Mouse (Mus musculus): ENCODE measurements at regions not wholly inside any gene's neighbourhood (a gene's known extent, or its start where the extent isn't known, plus 50 kb on each side); places are given as distances from the start of the nearest gene placed in this dataset.
"Not testable (repeated sequence)": the region's sequence is repeated elsewhere in the genome, so short reads cannot be mapped to it uniquely, and the experiment has no call there.

DNA sequence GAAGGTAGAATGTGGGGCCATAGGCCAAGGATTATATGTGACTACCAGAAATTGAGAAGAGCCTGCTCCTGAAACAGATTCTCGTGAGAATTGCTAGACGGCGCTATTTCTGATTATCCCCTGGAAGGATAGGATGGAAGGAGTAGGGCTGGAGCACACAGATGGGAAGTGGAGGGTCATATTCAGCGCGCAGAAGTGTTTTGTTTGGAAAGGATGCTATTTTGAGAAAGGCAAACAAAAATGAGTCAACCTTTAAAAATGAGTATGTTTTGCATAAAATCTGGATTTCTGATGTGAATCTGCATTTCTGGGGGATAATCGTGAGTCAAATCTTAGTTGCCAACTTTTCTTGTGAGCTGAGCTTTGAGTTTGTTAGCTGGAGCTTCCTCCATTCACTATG, 58.1 kb upstream of the Fshb start:
- no peaks in the 10 kb centered on the region for H3K27me3 ChIP-seq (ENCODE audit: control insufficient read depth, insufficient read depth, low read depth, low read length)
- ATAC-seq: no peak
- WGBS: 93% methylated on average over 6 of the region's 6 CpGs

GRCm38 (mm10) chr2:107118711-107119474, 59.4 kb upstream of the Fshb start:
- no peak overlapping the region for H3K9ac ChIP-seq (ENCODE audit: low read depth, low read length)
- no peak for ATAC-seq
- H3K4me3 ChIP-seq (ENCODE audit: low read depth, low read length): no peak overlapping the region
- H3K27me3 ChIP-seq (ENCODE audit: control insufficient read depth, insufficient read depth, low read depth, low read length): no peaks in the 10 kb centered on the region
- 88% methylated on average over 9 of the region's 9 CpGs for WGBS
- no peak overlapping the region for H3K27ac ChIP-seq (ENCODE audit: low read length)
- no peaks in the 10 kb centered on the region for H3K4me1 ChIP-seq (ENCODE audit: control insufficient read depth, insufficient read depth, low read length)
- H3K4me2 ChIP-seq (ENCODE audit: low read length): no peak overlapping the region
- no peaks in the 10 kb centered on the region for H3K36me3 ChIP-seq (ENCODE audit: control insufficient read depth, insufficient read depth, low read length)
- no peaks in the 10 kb centered on the region for H3K9me3 ChIP-seq (replicated peaks; ENCODE audit: control insufficient read depth, low read length, poor library complexity, severe bottlenecking)

More for the DNA sequence above, 58.1 kb upstream of the Fshb start:
- Histone ChIP-seq H3K4me1 (ENCODE audit: control insufficient read depth, insufficient read depth, low read length) (no peaks in the 10 kb centered on the region), H3K27ac (ENCODE audit: low read length) (no peak overlapping the region), H3K9ac (ENCODE audit: low read depth, low read length) (no peak overlapping the region), H3K4me3 (ENCODE audit: low read depth, low read length) (no peak overlapping the region), H3K4me2 (ENCODE audit: low read length) (no peak overlapping the region), H3K36me3 (ENCODE audit: control insufficient read depth, insufficient read depth, low read length) (no peaks in the 10 kb centered on the region), H3K9me3 (replicated peaks; ENCODE audit: control insufficient read depth, low read length, poor library complexity, severe bottlenecking) (no peaks in the 10 kb centered on the region)

DNA sequence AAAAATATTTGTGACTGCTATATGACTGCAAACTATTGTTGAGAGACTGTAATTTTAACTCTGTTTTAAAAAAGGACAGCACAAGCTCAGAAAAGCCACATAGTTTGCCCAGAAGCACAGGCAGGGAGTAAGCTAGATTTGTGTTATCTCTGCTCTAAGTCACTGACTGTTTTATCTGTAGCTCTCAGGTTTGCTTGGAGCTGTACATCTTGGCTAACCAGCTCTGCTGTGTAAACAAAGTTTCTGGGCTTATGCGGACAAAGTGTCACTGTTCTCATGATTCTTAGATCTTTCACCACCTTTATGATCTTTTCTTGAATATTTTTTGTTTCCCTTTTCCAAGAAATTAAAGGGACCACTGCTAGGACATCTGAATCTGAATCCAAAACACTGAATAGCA, 60.2 kb upstream of the Fshb start:
- Histone ChIP-seq H3K27me3 (ENCODE audit: control insufficient read depth, insufficient read depth, low read depth, low read length) (no peaks in the 10 kb centered on the region), H3K9me3 (replicated peaks; ENCODE audit: control insufficient read depth, low read length, poor library complexity, severe bottlenecking) (no peaks in the 10 kb centered on the region), H3K27ac (ENCODE audit: low read length) (no peak overlapping the region), H3K4me1 (ENCODE audit: control insufficient read depth, insufficient read depth, low read length) (no peaks in the 10 kb centered on the region), H3K4me3 (ENCODE audit: low read depth, low read length) (no peak overlapping the region), H3K4me2 (ENCODE audit: low read length) (no peak overlapping the region), H3K9ac (ENCODE audit: low read depth, low read length) (no peak overlapping the region), H3K36me3 (ENCODE audit: control insufficient read depth, insufficient read depth, low read length) (no peaks in the 10 kb centered on the region)
- ATAC-seq: no peak
- WGBS: 92% methylated on average over 1 of the region's 1 CpGs

DNA sequence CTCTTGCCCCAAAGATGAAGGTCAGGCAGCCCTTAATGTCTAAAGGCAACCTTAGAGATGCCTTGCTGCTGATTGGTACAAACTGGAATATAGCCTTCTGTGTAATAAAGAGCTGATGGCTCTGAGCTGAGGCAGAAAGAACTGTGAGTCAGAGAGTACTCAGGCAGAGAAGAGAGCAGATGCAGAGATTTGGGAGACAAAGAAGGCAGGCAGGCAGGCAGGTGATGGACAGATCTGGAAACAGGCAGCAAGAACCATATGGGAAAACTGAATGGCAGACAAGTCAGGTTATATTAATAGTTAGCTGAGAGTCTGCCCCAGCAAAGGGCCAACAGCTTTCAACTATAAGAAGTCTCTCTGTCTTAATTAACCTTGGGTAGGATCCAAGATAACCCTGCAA, 73.7 kb upstream of the Fshb start:
- ATAC-seq: no peak
- no peaks in the 10 kb centered on the region for H3K9me3 ChIP-seq (replicated peaks; ENCODE audit: control insufficient read depth, low read length, poor library complexity, severe bottlenecking)
- H3K36me3 ChIP-seq (ENCODE audit: control insufficient read depth, insufficient read depth, low read length): no peaks in the 10 kb centered on the region

GRCm38 (mm10) chr2:107149317-107149716, 89.9 kb upstream of the Fshb start:
- WGBS: 92% methylated on average over 2 of the region's 2 CpGs
- H3K27ac ChIP-seq (ENCODE audit: low read length): no peak overlapping the region
- H3K4me2 ChIP-seq (ENCODE audit: low read length): no peak overlapping the region
- no peaks in the 10 kb centered on the region for H3K4me1 ChIP-seq (ENCODE audit: control insufficient read depth, insufficient read depth, low read length)
- H3K9ac ChIP-seq (ENCODE audit: low read depth, low read length): no peak overlapping the region
- no peak for ATAC-seq
- no peaks in the 10 kb centered on the region for H3K27me3 ChIP-seq (ENCODE audit: control insufficient read depth, insufficient read depth, low read depth, low read length)
- no peaks in the 10 kb centered on the region for H3K9me3 ChIP-seq (replicated peaks; ENCODE audit: control insufficient read depth, low read length, poor library complexity, severe bottlenecking)
- H3K36me3 ChIP-seq (ENCODE audit: control insufficient read depth, insufficient read depth, low read length): no peaks in the 10 kb centered on the region
- no peak overlapping the region for H3K4me3 ChIP-seq (ENCODE audit: low read depth, low read length)

More for the DNA sequence above, 73.7 kb upstream of the Fshb start:
- Histone ChIP-seq H3K27me3 (ENCODE audit: control insufficient read depth, insufficient read depth, low read depth, low read length) (no peaks in the 10 kb centered on the region), H3K4me2 (ENCODE audit: low read length) (no peak overlapping the region), H3K4me1 (ENCODE audit: control insufficient read depth, insufficient read depth, low read length) (no peaks in the 10 kb centered on the region), H3K27ac (ENCODE audit: low read length) (no peak overlapping the region), H3K4me3 (ENCODE audit: low read depth, low read length) (no peak overlapping the region), H3K9ac (ENCODE audit: low read depth, low read length) (no peak overlapping the region)

DNA sequence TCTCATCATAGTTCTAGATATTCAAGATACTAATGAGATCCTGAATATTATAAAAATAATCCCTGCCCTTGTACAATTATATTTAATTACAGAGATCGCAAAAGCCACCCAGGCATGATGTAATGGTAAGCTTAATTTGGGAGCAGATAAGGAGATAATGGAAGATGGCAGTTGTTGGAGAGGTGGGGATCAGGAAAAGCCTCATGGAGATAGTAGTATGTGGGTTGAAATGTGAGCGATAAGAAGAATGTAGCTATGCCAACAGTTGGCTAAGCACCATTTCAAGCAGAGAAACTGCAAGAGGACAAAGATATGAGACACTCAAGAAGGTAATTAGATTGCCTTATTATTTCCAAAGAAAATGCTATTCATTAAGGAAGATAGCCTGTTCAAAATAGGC, 90.4 kb upstream of the Fshb start:
- WGBS: 90% methylated on average over 2 of the region's 2 CpGs
- no peaks in the 10 kb centered on the region for H3K9me3 ChIP-seq (replicated peaks; ENCODE audit: control insufficient read depth, low read length, poor library complexity, severe bottlenecking)
- no peaks in the 10 kb centered on the region for H3K36me3 ChIP-seq (ENCODE audit: control insufficient read depth, insufficient read depth, low read length)
- H3K27ac ChIP-seq (ENCODE audit: low read length): no peak overlapping the region
- ATAC-seq: no peak
- no peak overlapping the region for H3K4me2 ChIP-seq (ENCODE audit: low read length)
- no peaks in the 10 kb centered on the region for H3K27me3 ChIP-seq (ENCODE audit: control insufficient read depth, insufficient read depth, low read depth, low read length)
- no peak overlapping the region for H3K9ac ChIP-seq (ENCODE audit: low read depth, low read length)
- H3K4me1 ChIP-seq (ENCODE audit: control insufficient read depth, insufficient read depth, low read length): no peaks in the 10 kb centered on the region
- no peak overlapping the region for H3K4me3 ChIP-seq (ENCODE audit: low read depth, low read length)

DNA sequence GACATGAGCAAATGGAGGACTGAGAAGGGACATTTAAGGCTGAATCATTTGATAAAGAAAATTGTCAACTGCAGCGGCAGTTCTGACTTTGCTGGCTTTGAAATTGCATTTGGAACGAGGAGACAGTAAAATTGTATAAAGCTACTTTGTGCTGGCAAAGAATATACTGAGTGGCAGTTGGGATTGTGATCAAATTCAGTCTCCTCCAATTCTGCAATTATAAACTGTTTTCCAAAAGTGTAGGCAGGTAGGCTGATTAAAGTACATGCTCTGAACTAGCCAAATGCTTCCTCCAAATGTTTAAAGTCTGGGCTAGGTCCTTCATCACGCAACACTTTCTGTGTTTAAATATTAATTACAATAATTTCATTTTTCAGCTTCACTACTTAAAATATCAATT, 90.9 kb upstream of the Fshb start:
- Histone ChIP-seq H3K9me3 (replicated peaks; ENCODE audit: control insufficient read depth, low read length, poor library complexity, severe bottlenecking) (no peaks in the 10 kb centered on the region), H3K9ac (ENCODE audit: low read depth, low read length) (no peak overlapping the region), H3K27ac (ENCODE audit: low read length) (no peak overlapping the region), H3K36me3 (ENCODE audit: control insufficient read depth, insufficient read depth, low read length) (no peaks in the 10 kb centered on the region), H3K4me2 (ENCODE audit: low read length) (no peak overlapping the region), H3K4me1 (ENCODE audit: control insufficient read depth, insufficient read depth, low read length) (no peaks in the 10 kb centered on the region), H3K4me3 (ENCODE audit: low read depth, low read length) (no peak overlapping the region), H3K27me3 (ENCODE audit: control insufficient read depth, insufficient read depth, low read depth, low read length) (no peaks in the 10 kb centered on the region)
- 88% methylated on average over 3 of the region's 3 CpGs for WGBS
- no peak for ATAC-seq

- Histone ChIP-seq H3K9ac (ENCODE audit: low read depth, low read length) (no peak overlapping the region), H3K9me3 (replicated peaks; ENCODE audit: control insufficient read depth, low read length, poor library complexity, severe bottlenecking) (no peaks in the 10 kb centered on the region), H3K27me3 (ENCODE audit: control insufficient read depth, insufficient read depth, low read depth, low read length) (no peaks in the 10 kb centered on the region), H3K36me3 (ENCODE audit: control insufficient read depth, insufficient read depth, low read length) (no peaks in the 10 kb centered on the region), H3K27ac (ENCODE audit: low read length) (no peak overlapping the region), H3K4me3 (ENCODE audit: low read depth, low read length) (no peak overlapping the region), H3K4me2 (ENCODE audit: low read length) (no peak overlapping the region), H3K4me1 (ENCODE audit: control insufficient read depth, insufficient read depth, low read length) (no peaks in the 10 kb centered on the region)
- ATAC-seq: no peak
Measured at GRCm38 (mm10) chr2:107151878-107152277, 92.4 kb upstream of the Fshb start.

GRCm38 (mm10) chr2:107158836-107159402, 99.5 kb upstream of the Fshb start:
- H3K27me3 ChIP-seq (ENCODE audit: control insufficient read depth, insufficient read depth, low read depth, low read length); ATAC-seq; H3K9me3 ChIP-seq (replicated peaks; ENCODE audit: control insufficient read depth, low read length, poor library complexity, severe bottlenecking); H3K4me2 ChIP-seq (ENCODE audit: low read length); H3K36me3 ChIP-seq (ENCODE audit: control insufficient read depth, insufficient read depth, low read length); H3K4me1 ChIP-seq (ENCODE audit: control insufficient read depth, insufficient read depth, low read length); H3K4me3 ChIP-seq (ENCODE audit: low read depth, low read length); H3K27ac ChIP-seq (ENCODE audit: low read length); H3K9ac ChIP-seq (ENCODE audit: low read depth, low read length): not testable (repeated sequence)
- WGBS: 90% methylated on average over 13 of the region's 13 CpGs

All from midbrain, embryonic 16.5 days (tissue).